Mouse (Mus musculus): ENCODE data around the gene Uqcr10.
A peak's percentile ranks its signal among the peaks of the same experiment; 100 is the strongest.
"Not testable (repeated sequence)": the region's sequence is repeated elsewhere in the genome, so short reads cannot be mapped to it uniquely, and the experiment has no call there.

Gene Uqcr10

GRCm38 (mm10) chr11:4715596-4715995 lies 11.5 kb upstream of the Uqcr10 start:
- DNase-seq (ENCODE audit: low read depth, low spot score), result no peak

GRCm38 (mm10) chr11:4714727-4715126 lies 10.6 kb upstream of the Uqcr10 start:
- DNase-seq (ENCODE audit: low read depth, low spot score), result no peak

GRCm38 (mm10) chr11:4712822-4713221 lies 8.7 kb upstream of the Uqcr10 start:
- no peak for DNase-seq (ENCODE audit: low read depth, low spot score)

- DNase-seq (ENCODE audit: low read depth, low spot score), result not testable (repeated sequence)
These were observed 6.0 kb upstream of the Uqcr10 start for GRCm38 (mm10) chr11:4710188-4710587.

GRCm38 (mm10) chr11:4705178-4705577 lies 1.0 kb upstream of the Uqcr10 start:
- DNase-seq (ENCODE audit: low read depth, low spot score), result peak; percentile 38

- DNase-seq (ENCODE audit: low read depth, low spot score), result no peak
These were observed 462 bp downstream of the Uqcr10 start for GRCm38 (mm10) chr11:4703688-4704071.

- no peak for DNase-seq (ENCODE audit: low read depth, low spot score)
These were observed 3.4 kb downstream of the Uqcr10 start for GRCm38 (mm10) chr11:4700726-4701125.

- no peak for DNase-seq (ENCODE audit: low read depth, low spot score)
These were observed 6.8 kb downstream of the Uqcr10 start for GRCm38 (mm10) chr11:4697043-4697983.

- DNase-seq (ENCODE audit: low read depth, low spot score), result no peak
These were observed 12.0 kb downstream of the Uqcr10 start for GRCm38 (mm10) chr11:4692162-4692561.

- no peak for DNase-seq (ENCODE audit: low read depth, low spot score)
These were observed 12.9 kb downstream of the Uqcr10 start for GRCm38 (mm10) chr11:4691213-4691612.

GRCm38 (mm10) chr11:4690353-4690752 lies 13.8 kb downstream of the Uqcr10 start:
- no peak for DNase-seq (ENCODE audit: low read depth, low spot score)

- no peak for DNase-seq (ENCODE audit: low read depth, low spot score)
These were observed 15.3 kb downstream of the Uqcr10 start for GRCm38 (mm10) chr11:4688632-4689380.

GRCm38 (mm10) chr11:4687874-4688273 lies 16.3 kb downstream of the Uqcr10 start:
- no peak for DNase-seq (ENCODE audit: low read depth, low spot score)

- DNase-seq (ENCODE audit: low read depth, low spot score), result no peak
These were observed 17.1 kb downstream of the Uqcr10 start for GRCm38 (mm10) chr11:4687027-4687426.

- DNase-seq (ENCODE audit: low read depth, low spot score), result no peak
These were observed 18.6 kb downstream of the Uqcr10 start for GRCm38 (mm10) chr11:4685510-4685909.

- no peak for DNase-seq (ENCODE audit: low read depth, low spot score)
These were observed 19.1 kb downstream of the Uqcr10 start for GRCm38 (mm10) chr11:4685071-4685470.

- DNase-seq (ENCODE audit: low read depth, low spot score), result no peak
These were observed 20.0 kb downstream of the Uqcr10 start for GRCm38 (mm10) chr11:4684186-4684585.

- DNase-seq (ENCODE audit: low read depth, low spot score), result no peak
These were observed 20.6 kb downstream of the Uqcr10 start for GRCm38 (mm10) chr11:4683516-4683915.

- no peak for DNase-seq (ENCODE audit: low read depth, low spot score)
These were observed 24.0 kb downstream of the Uqcr10 start for GRCm38 (mm10) chr11:4680126-4680525.

GRCm38 (mm10) chr11:4679441-4679832 lies 24.7 kb downstream of the Uqcr10 start:
- no peak for DNase-seq (ENCODE audit: low read depth, low spot score)

- DNase-seq (ENCODE audit: low read depth, low spot score), result no peak
These were observed 25.3 kb downstream of the Uqcr10 start for GRCm38 (mm10) chr11:4678700-4679440.

Measured in A20 (cell line).